Mouse (Mus musculus): ENCODE data around the gene Riox1. TPM values are rescaled to one million over a fixed set of nuclear protein-coding genes. Genes with fewer than 3 reads are reported as not detected.
A peak's percentile ranks its signal among the peaks of the same experiment; 100 is the strongest.

The Riox1 gene
- polyA plus RNA-seq, 2 experiments = 6.8 to 7.8 TPM

DNA sequence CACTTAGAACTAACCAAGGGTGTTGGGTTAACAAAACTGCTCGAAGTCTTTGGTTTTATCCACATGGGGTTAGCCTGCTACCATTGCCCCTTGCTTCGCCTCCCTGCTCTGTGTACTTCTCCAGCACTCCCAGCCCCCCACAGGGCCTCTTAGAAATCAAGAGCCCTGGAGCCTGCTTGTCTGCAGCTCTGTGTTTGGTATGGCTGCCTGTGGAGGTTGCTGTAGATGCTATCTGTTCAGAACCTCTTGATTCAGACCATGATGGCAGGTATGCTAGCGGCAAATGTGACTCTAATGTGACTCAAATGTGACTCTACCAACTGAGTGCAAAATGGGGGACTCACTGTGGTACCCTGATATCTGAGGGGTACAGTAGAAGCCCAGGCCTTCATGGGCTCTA is 26.1 kb upstream of the Riox1 start:
- Histone ChIP-seq H3K27me3 (ENCODE audit: control insufficient read depth, insufficient read depth, low read length) (no peaks in the 10 kb centered on the region), H3K9ac (replicated peaks) (no peak overlapping the region), H3K4me2 (ENCODE audit: low read depth) (no peak overlapping the region), H3K36me3 (replicated peaks; ENCODE audit: control insufficient read depth, insufficient read depth, low read depth) (no peaks in the 10 kb centered on the region), H3K4me3 (ENCODE audit: insufficient read depth in 1 of 2, low read depth in 2 of 2, low read length in 2 of 2) (no peak overlapping the region), H3K4me1 (replicated peaks; ENCODE audit: control insufficient read depth in 2 of 2, insufficient read depth in 2 of 2, low read length in 1 of 2) (peaks cover 2 to 18% of the 10 kb centered on the region in 2 experiments; a peak in 3 of 4 replicates), H3K27ac (no peak overlapping the region; the same call in 1 of the 2 replicates), H3K9me3 (ENCODE audit: control insufficient read depth, low read length) (no peaks in the 10 kb centered on the region)
- TF ChIP-seq CTCF (IDR thresholded peaks at IDR 0.05; ENCODE audit: low read depth) (no peak), EP300 (IDR thresholded peaks at IDR 0.05; ENCODE audit: low read depth) (no peak)
- DNase-seq (ENCODE audit: low read depth in 3 of 3, low spot score in 3 of 3) (no peak), ATAC-seq (ENCODE audit: insufficient read depth) (no peak)
- WGBS (ENCODE audit: insufficient replicate concordance) = 56% methylated on average over 3 of the region's 3 CpGs

DNA sequence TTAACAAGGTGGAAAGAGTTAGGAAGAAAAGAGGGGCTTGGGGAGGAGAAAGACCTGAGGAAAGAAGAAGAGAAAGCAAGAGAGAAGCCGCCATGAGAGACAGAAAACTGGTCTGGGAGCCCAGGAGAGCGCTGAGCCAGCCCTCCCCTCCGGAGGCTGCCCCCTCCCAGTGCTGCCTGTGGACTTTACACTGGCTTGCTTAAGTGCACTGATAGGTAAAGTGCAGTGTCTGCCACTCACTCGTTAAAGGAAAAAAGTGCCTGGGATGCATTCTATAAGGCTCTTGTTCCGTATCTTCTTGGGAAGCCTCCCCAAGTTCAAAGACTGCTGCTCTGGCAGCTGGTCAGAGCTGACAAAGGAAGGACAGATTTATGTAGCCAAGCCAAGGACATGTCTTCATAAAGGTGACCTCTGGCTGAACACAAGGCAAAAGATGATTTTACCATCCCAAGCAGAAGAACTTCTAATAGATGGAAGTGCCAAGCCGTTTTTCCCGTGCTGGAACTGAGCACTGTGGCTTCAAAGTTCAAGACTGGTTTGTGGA is 25.2 kb upstream of the Riox1 start:
- H3K4me1 ChIP-seq (replicated peaks; ENCODE audit: control insufficient read depth in 2 of 2, insufficient read depth in 2 of 2, low read length in 1 of 2) = peaks cover 2 to 18% of the 10 kb centered on the region in 2 experiments; a peak in 3 of 4 replicates
- no peaks in the 10 kb centered on the region for H3K36me3 ChIP-seq (replicated peaks; ENCODE audit: control insufficient read depth, insufficient read depth, low read depth)
- H3K4me3 ChIP-seq (ENCODE audit: insufficient read depth in 1 of 2, low read depth in 2 of 2, low read length in 2 of 2) = no peak overlapping the region
- H3K9ac ChIP-seq (replicated peaks) = no peak overlapping the region
- DNase-seq (ENCODE audit: low read depth in 3 of 3, low spot score in 3 of 3) (no peak), ATAC-seq (ENCODE audit: insufficient read depth) (no peak)
- 57% methylated on average over 7 of the region's 7 CpGs for WGBS (ENCODE audit: insufficient replicate concordance)
- H3K27ac ChIP-seq = no peak overlapping the region
- no peaks in the 10 kb centered on the region for H3K9me3 ChIP-seq (ENCODE audit: control insufficient read depth, low read length)
- H3K4me2 ChIP-seq (ENCODE audit: low read depth) = peak overlapping the region; percentile 22
- H3K27me3 ChIP-seq (ENCODE audit: control insufficient read depth, insufficient read depth, low read length) = no peaks in the 10 kb centered on the region
- TF ChIP-seq EP300 (IDR thresholded peaks at IDR 0.05; ENCODE audit: low read depth) (no peak), CTCF (IDR thresholded peaks at IDR 0.05; ENCODE audit: low read depth) (no peak)

DNA sequence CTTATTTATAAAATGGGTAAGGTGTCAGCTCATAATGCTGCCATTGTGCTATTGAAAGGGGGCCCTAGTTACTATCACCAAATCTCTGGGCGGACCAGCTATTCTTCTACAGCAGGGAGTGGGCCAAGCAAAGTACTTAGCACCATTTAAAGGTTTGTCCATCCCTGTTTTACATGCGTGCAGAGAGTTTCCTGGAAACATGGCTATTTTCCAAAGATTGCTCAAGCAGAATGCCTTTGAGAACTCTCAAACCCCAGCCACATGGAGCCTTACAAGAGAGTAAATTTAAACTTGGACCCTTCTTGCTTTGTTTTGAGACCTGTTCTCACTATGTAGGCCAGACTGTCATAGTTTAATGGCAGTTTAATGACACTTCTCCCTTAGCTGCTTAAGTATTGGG is 24.3 kb upstream of the Riox1 start:
- no peaks in the 10 kb centered on the region for H3K9me3 ChIP-seq (ENCODE audit: control insufficient read depth, low read length)
- DNase-seq (ENCODE audit: low read depth in 3 of 3, low spot score in 3 of 3) (no peak), ATAC-seq (ENCODE audit: insufficient read depth) (no peak)

GRCm38 (mm10) chr12:83927747-83928146 is 22.7 kb upstream of the Riox1 start:
- no peak overlapping the region for H3K27ac ChIP-seq
- no peaks in the 10 kb centered on the region for H3K36me3 ChIP-seq (replicated peaks; ENCODE audit: control insufficient read depth, insufficient read depth, low read depth)
- no peak overlapping the region for H3K4me2 ChIP-seq (ENCODE audit: low read depth)
- H3K27me3 ChIP-seq (ENCODE audit: control insufficient read depth, insufficient read depth, low read length) = no peaks in the 10 kb centered on the region
- 20% methylated on average over 4 of the region's 4 CpGs for WGBS (ENCODE audit: insufficient replicate concordance)
- DNase-seq (ENCODE audit: low read depth in 3 of 3, low spot score in 3 of 3) = no peak
- TF ChIP-seq CTCF (IDR thresholded peaks at IDR 0.05; ENCODE audit: low read depth) (no peak), EP300 (IDR thresholded peaks at IDR 0.05; ENCODE audit: low read depth) (no peak)
- peaks cover 2 to 14% of the 10 kb centered on the region in 2 experiments; a peak in 3 of 4 replicates for H3K4me1 ChIP-seq (replicated peaks; ENCODE audit: control insufficient read depth in 2 of 2, insufficient read depth in 2 of 2, low read length in 1 of 2)
- H3K9me3 ChIP-seq (ENCODE audit: control insufficient read depth, low read length) = no peaks in the 10 kb centered on the region
- H3K9ac ChIP-seq (replicated peaks) = no peak overlapping the region
- no peak for ATAC-seq (ENCODE audit: insufficient read depth)
- no peak overlapping the region for H3K4me3 ChIP-seq (ENCODE audit: insufficient read depth in 1 of 2, low read depth in 2 of 2, low read length in 2 of 2)

More for the DNA sequence above, 24.3 kb upstream of the Riox1 start:
- no peaks in the 10 kb centered on the region for H3K27me3 ChIP-seq (ENCODE audit: control insufficient read depth, insufficient read depth, low read length)
- H3K4me2 ChIP-seq (ENCODE audit: low read depth) = no peak overlapping the region
- no peak overlapping the region for H3K27ac ChIP-seq
- peaks cover 2 to 14% of the 10 kb centered on the region in 2 experiments; a peak in 3 of 4 replicates for H3K4me1 ChIP-seq (replicated peaks; ENCODE audit: control insufficient read depth in 2 of 2, insufficient read depth in 2 of 2, low read length in 1 of 2)
- no peak overlapping the region for H3K4me3 ChIP-seq (ENCODE audit: insufficient read depth in 1 of 2, low read depth in 2 of 2, low read length in 2 of 2)
- no peak for TF ChIP-seq EP300 (IDR thresholded peaks at IDR 0.05; ENCODE audit: low read depth)
- TF ChIP-seq CTCF (IDR thresholded peaks at IDR 0.05; ENCODE audit: low read depth) = no peak
- no peaks in the 10 kb centered on the region for H3K36me3 ChIP-seq (replicated peaks; ENCODE audit: control insufficient read depth, insufficient read depth, low read depth)
- no peak overlapping the region for H3K9ac ChIP-seq (replicated peaks)
- 76% methylated on average over 2 of the region's 2 CpGs for WGBS (ENCODE audit: insufficient replicate concordance)

GRCm38 (mm10) chr12:83929186-83929804 is 21.1 kb upstream of the Riox1 start:
- Histone ChIP-seq H3K27me3 (ENCODE audit: control insufficient read depth, insufficient read depth, low read length) (no peaks in the 10 kb centered on the region), H3K4me3 (ENCODE audit: insufficient read depth in 1 of 2, low read depth in 2 of 2, low read length in 2 of 2) (no peak overlapping the region), H3K9ac (replicated peaks) (no peak overlapping the region), H3K9me3 (ENCODE audit: control insufficient read depth, low read length) (no peaks in the 10 kb centered on the region), H3K4me1 (replicated peaks; ENCODE audit: control insufficient read depth in 2 of 2, insufficient read depth in 2 of 2, low read length in 1 of 2) (peaks cover 2 to 7% of the 10 kb centered on the region in 2 experiments; a peak in 3 of 4 replicates), H3K36me3 (replicated peaks; ENCODE audit: control insufficient read depth, insufficient read depth, low read depth) (no peaks in the 10 kb centered on the region), H3K4me2 (ENCODE audit: low read depth) (no peak overlapping the region), H3K27ac (no peak overlapping the region)
- WGBS (ENCODE audit: insufficient replicate concordance) = 3% methylated on average over 2 of the region's 2 CpGs
- ATAC-seq (ENCODE audit: insufficient read depth) (no peak), DNase-seq (ENCODE audit: low read depth in 3 of 3, low spot score in 3 of 3) (no peak)
- no peak for TF ChIP-seq EP300 (IDR thresholded peaks at IDR 0.05; ENCODE audit: low read depth)
- no peak for TF ChIP-seq CTCF (IDR thresholded peaks at IDR 0.05; ENCODE audit: low read depth)

All from liver, embryonic 14.5 days (tissue).